Mouse (Mus musculus): ENCODE measurements around the gene Sp3. TPM values are rescaled to one million over a fixed set of nuclear protein-coding genes. Genes with fewer than 3 reads are reported as not detected.

Sp3 gene
- total and polyA plus RNA-seq, 2 experiments from 2014 or later, result 26.5 to 115 TPM

GRCm38 (mm10) chr2:72986616-72987015, 6.4 kb upstream of the Sp3 start, which contains the start of gene Gm11084:
TSS of gene Gm11084 (minus strand) at chr2:72986716.
- DNase-seq (no peak), ATAC-seq (no peak)
- TF ChIP-seq CTCF (IDR thresholded peaks at IDR 0.05; ENCODE audit: low read depth), result no peak

GRCm38 (mm10) chr2:72985516-72985915, 5.3 kb upstream of the Sp3 start:
- no peak overlapping the region for H3K27ac ChIP-seq (ENCODE audit: low read depth, low read length)
- H3K36me3 ChIP-seq (ENCODE audit: insufficient read depth), result no peaks in the 10 kb centered on the region
- H3K4me3 ChIP-seq (ENCODE audit: low read depth, low read length), result no peak overlapping the region
- WGBS, result 28% methylated on average over 1 of the region's 1 CpGs
- no peak for DNase-seq
- H3K9ac ChIP-seq, result no peak overlapping the region
- H3K4me1 ChIP-seq (ENCODE audit: insufficient read depth), result 0 out of 2 replicates have a peak, but pooled peaks cover 6% of the 10 kb centered on the region
- H3K9me3 ChIP-seq (ENCODE audit: low read length), result no peaks in the 10 kb centered on the region
- no peak for ATAC-seq
- H3K4me2 ChIP-seq (ENCODE audit: low read depth), result no peak overlapping the region
- no peak for TF ChIP-seq CTCF (IDR thresholded peaks at IDR 0.05; ENCODE audit: low read depth)
- H3K27me3 ChIP-seq (ENCODE audit: insufficient read depth, low read length), result no peaks in the 10 kb centered on the region

More at GRCm38 (mm10) chr2:72986616-72987015, 6.4 kb upstream of the Sp3 start, which contains the start of gene Gm11084:
- no peak within 1 kb of the TSS for H3K4me2 ChIP-seq (ENCODE audit: low read depth)
- H3K9ac ChIP-seq, result no peak within 1 kb of the TSS
- no peaks in the 10 kb centered on the region for H3K36me3 ChIP-seq (ENCODE audit: insufficient read depth)
- 92% methylated on average over 5 of the region's 5 CpGs for WGBS
- 0 out of 2 replicates have a peak, but pooled peaks cover under 1% of the 10 kb centered on the region for H3K4me1 ChIP-seq (ENCODE audit: insufficient read depth)
- H3K27me3 ChIP-seq (ENCODE audit: insufficient read depth, low read length), result no peaks in the 10 kb centered on the region
- H3K4me3 ChIP-seq (ENCODE audit: low read depth, low read length), result no peak within 1 kb of the TSS
- no peak within 1 kb of the TSS for H3K27ac ChIP-seq (ENCODE audit: low read depth, low read length)
- H3K9me3 ChIP-seq (ENCODE audit: low read length), result no peaks in the 10 kb centered on the region

- no peak overlapping the region for H3K27ac ChIP-seq (ENCODE audit: low read depth, low read length)
- no peaks in the 10 kb centered on the region for H3K27me3 ChIP-seq (ENCODE audit: insufficient read depth, low read length)
- no peak for DNase-seq
- H3K36me3 ChIP-seq (ENCODE audit: insufficient read depth), result no peaks in the 10 kb centered on the region
- no peaks in the 10 kb centered on the region for H3K9me3 ChIP-seq (ENCODE audit: low read length)
- no peak overlapping the region for H3K4me3 ChIP-seq (ENCODE audit: low read depth, low read length)
- no peak overlapping the region for H3K9ac ChIP-seq
- H3K4me2 ChIP-seq (ENCODE audit: low read depth), result no peak overlapping the region
- ATAC-seq, result no peak
- H3K4me1 ChIP-seq (ENCODE audit: insufficient read depth), result 0 out of 2 replicates have a peak, but pooled peaks cover 6% of the 10 kb centered on the region
- WGBS, result 73% methylated on average over 4 of the region's 4 CpGs
- TF ChIP-seq CTCF (IDR thresholded peaks at IDR 0.05; ENCODE audit: low read depth), result no peak
Measured at GRCm38 (mm10) chr2:72984806-72985205, 4.6 kb upstream of the Sp3 start.

- H3K27me3 ChIP-seq (ENCODE audit: insufficient read depth, low read length), result no peaks in the 10 kb centered on the region
- WGBS, result 66% methylated on average over 3 of the region's 3 CpGs
- H3K36me3 ChIP-seq (ENCODE audit: insufficient read depth), result no peaks in the 10 kb centered on the region
- H3K4me2 ChIP-seq (ENCODE audit: low read depth), result no peak overlapping the region
- H3K9me3 ChIP-seq (ENCODE audit: low read length), result no peaks in the 10 kb centered on the region
- H3K9ac ChIP-seq, result no peak overlapping the region
- H3K4me3 ChIP-seq (ENCODE audit: low read depth, low read length), result no peak overlapping the region
- DNase-seq, result peak; percentile 66
- TF ChIP-seq CTCF (IDR thresholded peaks at IDR 0.05; ENCODE audit: low read depth), result no peak
- H3K4me1 ChIP-seq (ENCODE audit: insufficient read depth), result 0 out of 2 replicates have a peak, but pooled peaks cover 6% of the 10 kb centered on the region
- H3K27ac ChIP-seq (ENCODE audit: low read depth, low read length), result no peak overlapping the region
- ATAC-seq, result no peak
Measured at GRCm38 (mm10) chr2:72983211-72983610, 3.0 kb upstream of the Sp3 start.

GRCm38 (mm10) chr2:72982110-72982785, 2.0 kb upstream of the Sp3 start:
- TF ChIP-seq CTCF (IDR thresholded peaks at IDR 0.05; ENCODE audit: low read depth), result no peak
- 88% methylated on average over 7 of the region's 7 CpGs for WGBS
- H3K4me2 ChIP-seq (ENCODE audit: low read depth), result no peak overlapping the region
- 0 out of 2 replicates have a peak, but pooled peaks cover 6% of the 10 kb centered on the region for H3K4me1 ChIP-seq (ENCODE audit: insufficient read depth)
- no peak for ATAC-seq
- H3K36me3 ChIP-seq (ENCODE audit: insufficient read depth), result no peaks in the 10 kb centered on the region
- no peaks in the 10 kb centered on the region for H3K9me3 ChIP-seq (ENCODE audit: low read length)
- DNase-seq, result no peak
- no peaks in the 10 kb centered on the region for H3K27me3 ChIP-seq (ENCODE audit: insufficient read depth, low read length)
- H3K9ac ChIP-seq, result no peak overlapping the region
- no peak overlapping the region for H3K27ac ChIP-seq (ENCODE audit: low read depth, low read length)
- no peak overlapping the region for H3K4me3 ChIP-seq (ENCODE audit: low read depth, low read length)

DNA sequence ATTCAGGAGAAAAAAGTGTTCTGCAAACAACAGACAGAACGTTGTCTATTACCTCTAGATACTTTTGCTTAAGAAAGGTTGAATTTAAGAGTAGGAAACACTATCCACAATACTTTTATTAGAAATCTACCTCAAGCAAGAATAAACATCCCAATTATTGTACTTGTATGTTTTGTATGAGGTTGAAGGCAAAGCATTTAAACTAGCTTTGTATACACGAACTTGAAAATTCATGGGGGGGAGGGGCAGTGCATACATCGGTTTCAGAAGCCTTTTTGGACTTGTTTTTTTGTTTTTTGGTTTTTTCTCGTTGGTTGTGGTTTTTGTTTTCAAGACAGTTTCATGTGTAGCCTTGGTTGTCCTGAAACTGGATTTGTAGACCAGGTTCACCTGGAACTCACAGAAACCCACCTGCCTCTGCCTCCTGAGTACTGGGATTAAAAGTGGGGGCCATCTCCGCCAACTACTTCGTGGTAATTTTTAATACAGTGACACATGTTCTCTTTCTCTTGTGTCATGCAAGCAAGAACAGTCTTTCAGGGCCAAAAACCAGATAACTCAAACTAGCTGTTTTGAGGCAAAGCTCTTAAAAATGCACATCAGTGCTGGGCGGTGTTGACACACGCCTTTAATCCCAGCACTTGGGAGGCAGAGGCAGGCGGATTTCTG, 1.3 kb upstream of the Sp3 start:
- Histone ChIP-seq H3K4me1 (ENCODE audit: insufficient read depth) (peaks cover 6% of the 10 kb centered on the region; the same call in 1 of the 2 replicates), H3K4me2 (ENCODE audit: low read depth) (peak overlapping the region; percentile 83), H3K27me3 (ENCODE audit: insufficient read depth, low read length) (no peaks in the 10 kb centered on the region), H3K27ac (ENCODE audit: low read depth, low read length) (no peak overlapping the region; the same call in 1 of the 2 replicates), H3K4me3 (ENCODE audit: low read depth, low read length) (peak overlapping the region; percentile 100), H3K9me3 (ENCODE audit: low read length) (no peaks in the 10 kb centered on the region), H3K9ac (no peak overlapping the region), H3K36me3 (ENCODE audit: insufficient read depth) (no peaks in the 10 kb centered on the region)
- ATAC-seq (no peak), DNase-seq (no peak)
- TF ChIP-seq CTCF (IDR thresholded peaks at IDR 0.05; ENCODE audit: low read depth), result no peak
- 67% methylated on average over 9 of the region's 9 CpGs for WGBS

GRCm38 (mm10) chr2:72981075-72981420, 802 bp upstream of the Sp3 start:
- H3K4me3 ChIP-seq (ENCODE audit: low read depth, low read length), result peak overlapping the region; percentile 100
- no peaks in the 10 kb centered on the region for H3K27me3 ChIP-seq (ENCODE audit: insufficient read depth, low read length)
- peak overlapping the region; percentile 83 for H3K4me2 ChIP-seq (ENCODE audit: low read depth)
- peaks cover 7% of the 10 kb centered on the region; the same call in 1 of the 2 replicates for H3K4me1 ChIP-seq (ENCODE audit: insufficient read depth)
- ATAC-seq, result no peak
- no peak for DNase-seq
- TF ChIP-seq CTCF (IDR thresholded peaks at IDR 0.05; ENCODE audit: low read depth), result peak; percentile 3; the same call in 1 of the 2 replicates
- peak overlapping the region; percentile 100 for H3K27ac ChIP-seq (ENCODE audit: low read depth, low read length)
- peak overlapping the region; percentile 100 for H3K9ac ChIP-seq
- H3K9me3 ChIP-seq (ENCODE audit: low read length), result no peaks in the 10 kb centered on the region
- H3K36me3 ChIP-seq (ENCODE audit: insufficient read depth), result no peaks in the 10 kb centered on the region
- 7% methylated on average over 3 of the region's 3 CpGs for WGBS

Data from forebrain, postnatal 0 days (tissue).